Mouse (Mus musculus) macrophage (primary cell): ENCODE results near the gene Gpd2. TPM values are rescaled to one million over a fixed set of nuclear protein-coding genes. Genes with fewer than 3 reads are reported as not detected.

Source experiments
- H3K27ac ChIP-seq: fragments of 350-480 bp; formaldehyde crosslinking; 2 replicates; pipeline ENCODE4 v1.9.0; 2021
- H3K36me3 ChIP-seq: fragments of 350-480 bp; formaldehyde crosslinking; 2 replicates; pipeline ENCODE4 v1.9.0; 2021; ENCODE audit errors: inconsistent target
- H3K4me3 ChIP-seq: fragments of 350-480 bp; formaldehyde crosslinking; 2 replicates; pipeline ENCODE4 v1.9.0; 2021; ENCODE audit errors: inconsistent target
- H3K79me2 ChIP-seq: fragments of 350-480 bp; formaldehyde crosslinking; 2 replicates; pipeline ENCODE4 v1.9.0; 2021; ENCODE audit errors: inconsistent target
- WGBS: methylation state at CpG from one replicate; pipeline ENCODE4 v1.1.7; 2026; ENCODE audit warnings: inconsistent platforms; ENCODE audit not compliant: missing documents; 5-methylcytosine and 5-hydroxymethylcytosine counted together
- polyA plus RNA-seq: library from polyadenylated mRNA; stranded (reverse); fragments of 250-400 nt; gene quantifications from 3 replicates; pipeline ENCODE4 v1.2.4, GENCODE M21; 2018; ENCODE audit warnings: inconsistent platforms

Gpd2 gene
- polyA plus RNA-seq, 1 experiment from 2014 or later = 10.2 TPM

- Histone ChIP-seq H3K36me3 (no peaks in the 10 kb centered on the region), H3K27ac (no peak overlapping the region), H3K4me3 (no peak overlapping the region), H3K79me2 (no peaks in the 10 kb centered on the region)
- WGBS = 95% methylated on average over 2 of the region's 2 CpGs
Observed at GRCm38 (mm10) chr2:57411551-57411950, 174.1 kb downstream of the Gpd2 start.

- 92% methylated on average over 9 of the region's 9 CpGs for WGBS
- no peak overlapping the region for H3K27ac ChIP-seq
- H3K79me2 ChIP-seq = no peaks in the 10 kb centered on the region
- H3K4me3 ChIP-seq = no peak overlapping the region
- no peaks in the 10 kb centered on the region for H3K36me3 ChIP-seq
Observed at GRCm38 (mm10) chr2:57414550-57415160, 177.2 kb downstream of the Gpd2 start.

GRCm38 (mm10) chr2:57416711-57417110 lies 179.3 kb downstream of the Gpd2 start:
- H3K27ac ChIP-seq = no peak overlapping the region
- H3K4me3 ChIP-seq = no peak overlapping the region
- no peaks in the 10 kb centered on the region for H3K36me3 ChIP-seq
- H3K79me2 ChIP-seq = no peaks in the 10 kb centered on the region
- WGBS = 83% methylated on average over 1 of the region's 1 CpGs

Other genes with a start within 250 kb of the Gpd2 start
- gene Nr4a2, start 113.6 kb upstream of the Gpd2 start, polyA plus RNA-seq = 0.45 to 1.7 TPM (median 1.7 TPM) in 3 replicates